Mouse (Mus musculus) MEL (cell line): Measurements from ENCODE around the gene Pakap.

Source experiments
- CTCF ChIP-seq, 3 experiments: IDR thresholded peaks in 2 of 3; conservative IDR thresholded peaks in 1 of 3; 2 replicates each; pipeline ENCODE4 v1.5.1; 2011 to 2012; ENCODE audit warnings: low read length in 3 of 3, low read depth in 2 of 3, mild to moderate bottlenecking in 2 of 3, improper control_type of control experiment in 1 of 3, inconsistent platforms in 1 of 3, mixed read lengths in 1 of 3, moderate library complexity in 1 of 3; ENCODE audit not compliant: control insufficient read depth in 1 of 3, insufficient read depth in 1 of 3, poor library complexity in 1 of 3, severe bottlenecking in 1 of 3
- EP300 ChIP-seq, 2 experiments: IDR thresholded peaks; 2 replicates each; pipeline ENCODE4 v1.6.1; 2011; ENCODE audit warnings: improper control_type of control experiment in 2 of 2, low read length in 2 of 2, low read depth in 1 of 2, mild to moderate bottlenecking in 1 of 2
- GATA1 ChIP-seq: IDR thresholded peaks from 2 replicates; pipeline ENCODE4 v1.6.1; 2011; ENCODE audit warnings: low read depth, low read length, improper control_type of control experiment
- HCFC1 ChIP-seq: IDR thresholded peaks from 2 replicates; pipeline ENCODE4 v1.6.1; 2012; ENCODE audit warnings: low read depth, mild to moderate bottlenecking, inconsistent platforms, low read length, improper control_type of control experiment, moderate library complexity
- MAFK ChIP-seq: IDR thresholded peaks from 2 replicates; pipeline ENCODE4 v1.6.1; 2011; ENCODE audit warnings: low read depth, mild to moderate bottlenecking, low read length, improper control_type of control experiment, borderline replicate concordance
- MAX ChIP-seq: IDR thresholded peaks from 2 replicates; pipeline ENCODE4 v1.6.1; 2011; ENCODE audit warnings: low read length, improper control_type of control experiment
- MAZ ChIP-seq: IDR thresholded peaks from 2 replicates; pipeline ENCODE4 v1.6.1; 2012; ENCODE audit warnings: low read depth, mild to moderate bottlenecking, inconsistent platforms, low read length, improper control_type of control experiment
- MXI1 ChIP-seq: IDR thresholded peaks from 2 replicates; pipeline ENCODE4 v1.6.1; 2011; ENCODE audit warnings: mild to moderate bottlenecking, low read depth, low read length, improper control_type of control experiment
- MYC ChIP-seq: IDR thresholded peaks from 2 replicates; pipeline ENCODE4 v1.6.1; 2011; ENCODE audit warnings: low read depth, mild to moderate bottlenecking, low read length, improper control_type of control experiment, moderate library complexity
- POLR2A ChIP-seq, 2 experiments: IDR thresholded peaks; 2 replicates each; pipeline ENCODE4 v1.6.1; 2011 to 2012; ENCODE audit warnings: low read length in 2 of 2, mild to moderate bottlenecking in 2 of 2, control low read depth in 1 of 2, improper control_type of control experiment in 1 of 2, low read depth in 1 of 2, moderate library complexity in 1 of 2; ENCODE audit not compliant: control insufficient read depth in 1 of 2, insufficient read depth in 1 of 2, poor library complexity in 1 of 2
- SIN3A ChIP-seq: IDR thresholded peaks from 2 replicates; pipeline ENCODE4 v1.6.1; 2012; ENCODE audit warnings: low read length, improper control_type of control experiment, inconsistent platforms
- USF1 ChIP-seq: IDR thresholded peaks from 2 replicates; pipeline ENCODE4 v1.6.1; 2014; ENCODE audit warnings: low read depth, mild to moderate bottlenecking, inconsistent platforms, low read length, improper control_type of control experiment, moderate library complexity

DNA sequence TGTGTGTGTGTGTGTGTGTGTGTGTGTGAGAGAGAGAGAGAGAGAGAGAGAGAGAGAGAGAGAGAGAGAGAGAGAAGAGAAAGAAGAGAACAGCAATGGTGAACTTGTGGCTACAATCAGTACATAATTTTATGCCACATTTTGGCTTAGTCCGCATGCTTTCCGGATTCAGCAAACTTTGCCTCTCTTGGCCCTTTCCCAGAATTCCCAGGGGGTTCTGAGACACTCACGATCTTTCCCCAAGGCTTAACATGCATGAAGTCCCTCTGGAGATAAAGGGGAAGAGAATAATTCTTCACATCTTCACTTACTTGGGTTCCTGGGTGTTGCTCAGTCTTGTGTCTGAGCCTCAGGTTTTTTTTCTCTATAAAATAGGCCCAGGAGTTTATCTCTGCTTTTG is 2.2 kb downstream of the Pakap start:
- no peak for TF ChIP-seq USF1
- no peak for TF ChIP-seq SIN3A
- no peak for TF ChIP-seq MAZ
- no peak for TF ChIP-seq GATA1
- no peak for TF ChIP-seq MAX
- no peak for TF ChIP-seq HCFC1
- TF ChIP-seq MYC: no peak
- no peak for TF ChIP-seq CTCF (IDR thresholded peaks at IDR 0.05 in 2 of 3, conservative IDR thresholded peaks at IDR 0.05 in 1 of 3; ENCODE audit: control insufficient read depth in 1 of 3, insufficient read depth in 1 of 3, low read depth in 2 of 3, low read length in 3 of 3, poor library complexity in 1 of 3, severe bottlenecking in 1 of 3)
- TF ChIP-seq EP300 (IDR thresholded peaks at IDR 0.05; ENCODE audit: low read depth in 1 of 2, low read length in 2 of 2): no peak
- no peak for TF ChIP-seq POLR2A (IDR thresholded peaks at IDR 0.05; ENCODE audit: control insufficient read depth in 1 of 2, insufficient read depth in 1 of 2, low read depth in 1 of 2, low read length in 2 of 2, poor library complexity in 1 of 2)
- TF ChIP-seq MXI1: no peak
- no peak for TF ChIP-seq MAFK
